Mouse (Mus musculus) brain, embryonic 14.5 days (tissue): ENCODE results near the gene Rnf212b.

Experiments
- CTCF ChIP-seq: fragments of 200-500 bp; IDR thresholded peaks from 2 replicates; pipeline ENCODE4 v1.5.1; 2012; ENCODE audit warnings: inconsistent platforms, mild to moderate bottlenecking, moderate library complexity, borderline replicate concordance; ENCODE audit not compliant: insufficient read depth, insufficient read length; ENCODE audit errors: extremely low read depth
- POLR2A ChIP-seq: fragments of 200-500 bp; IDR thresholded peaks from 2 replicates; pipeline ENCODE4 v1.6.1; 2012; ENCODE audit warnings: mild to moderate bottlenecking, inconsistent platforms, borderline replicate concordance; ENCODE audit not compliant: poor library complexity, insufficient read depth, insufficient read length, severe bottlenecking; ENCODE audit errors: extremely low read depth

DNA sequence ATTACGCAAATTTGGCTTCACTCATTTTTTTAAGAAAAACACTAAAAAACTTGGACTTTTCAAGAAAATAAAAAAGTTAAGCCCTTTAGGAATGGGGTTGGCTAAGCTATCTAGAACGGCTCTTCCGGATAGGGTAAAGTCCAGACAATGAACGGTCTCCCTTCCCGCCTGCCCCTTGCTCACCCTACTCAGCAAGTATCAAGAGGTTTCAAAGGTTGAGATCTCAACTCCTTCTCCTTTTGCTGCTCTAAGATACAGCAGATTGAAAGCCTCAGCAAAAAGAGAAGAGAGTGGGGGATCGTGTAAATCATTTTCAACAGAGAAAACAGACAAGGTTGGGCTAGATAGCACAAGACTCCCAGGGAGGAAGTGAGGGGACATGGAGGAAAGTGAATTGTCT, 31.0 kb upstream of the Rnf212b start:
- TF ChIP-seq POLR2A (no peak), CTCF (no peak)
